Mouse (Mus musculus) heart, embryonic 14.5 days (tissue): Measurements from ENCODE around the gene Eri2. TPM values are rescaled to one million over a fixed set of nuclear protein-coding genes. Genes with fewer than 3 reads are reported as not detected.

Source experiments
- polyA plus RNA-seq: library from polyadenylated mRNA; unstranded; fragments of >200 nt; fragmentation: Nextera tagmentation; extraction: Ambion mirVana; gene quantifications from 2 replicates; pipeline ENCODE4 v1.2.1, GENCODE M21; 2014

The Eri2 gene
- polyA plus RNA-seq, 1 experiment from 2014 or later: 14.4 TPM

Other genes with a start within 250 kb of the Eri2 start
- gene Acsm2, start 239.7 kb downstream of the Eri2 start, polyA plus RNA-seq: not detected in 2 replicates
- not detected in 2 replicates for gene Acsm1, start 187.0 kb downstream of the Eri2 start, polyA plus RNA-seq
- not detected in 2 replicates for gene Acsm4, start 104.0 kb downstream of the Eri2 start, polyA plus RNA-seq
- gene Thumpd1, start 73.3 kb downstream of the Eri2 start, polyA plus RNA-seq: 51.6 and 55.9 TPM in 2 replicates
- gene Acsm3, start 33.1 kb downstream of the Eri2 start, polyA plus RNA-seq: 0.15 TPM in 1 of 2 replicates, not detected in the other
- gene Rexo5, start 52 bp downstream of the Eri2 start, polyA plus RNA-seq: 13.7 and 16.4 TPM in 2 replicates
- 6.6 and 9.2 TPM in 2 replicates for gene Lyrm1, start 101.8 kb upstream of the Eri2 start, polyA plus RNA-seq
- 5.4 and 6.2 TPM in 2 replicates for gene Dcun1d3, start 102.2 kb upstream of the Eri2 start, polyA plus RNA-seq